Mouse (Mus musculus) urinary bladder, adult 18-20 months (tissue): ENCODE measurements around the gene Lrrc71.

ENCODE experiments used
- DNase-seq, 2 experiments: peaks; one replicate each; pipeline ENCODE4 v3.0.0; 2022; ENCODE audit warnings: low spot score in 2 of 2, mixed read lengths in 2 of 2

The Lrrc71 gene

GRCm38 (mm10) chr3:87724556-87724955 lies 23.9 kb downstream of the Lrrc71 start:
- no peak for DNase-seq

GRCm38 (mm10) chr3:87718525-87718924 lies 29.9 kb downstream of the Lrrc71 start:
- DNase-seq: no peak
